Mouse (Mus musculus) forebrain, embryonic 14.5 days (tissue): ENCODE data around the gene Vsig2. TPM values are rescaled to one million over a fixed set of nuclear protein-coding genes. Genes with fewer than 3 reads are reported as not detected.

Experiments
- ATAC-seq: fragments of 200-750 bp; cut with Nextera tagmentation; 2 replicates; pipeline ENCODE4 v1.8.0; 2017; ENCODE audit warnings: mild to moderate bottlenecking, moderate library complexity
- DNase-seq: peaks from one replicate; pipeline ENCODE4 v3.0.0-alpha.2; 2015; ENCODE audit warnings: low spot score
- H3K27ac ChIP-seq: fragments of 300-500 bp; sonication (generic); 2 replicates; pipeline ENCODE4 v1.5.1; 2014; ENCODE audit warnings: low read depth, mild to moderate bottlenecking, control low read depth, low read length, moderate library complexity
- H3K27me3 ChIP-seq: fragments of 300-500 bp; sonication (generic); replicated peaks from 2 replicates; pipeline ENCODE4 v1.6.1; 2014; ENCODE audit warnings: low read length, control low read depth, mixed read lengths; ENCODE audit not compliant: control insufficient read depth, insufficient read depth
- H3K36me3 ChIP-seq: fragments of 300-500 bp; sonication (generic); 2 replicates; pipeline ENCODE4 v1.6.1; 2014; ENCODE audit warnings: low read length, control low read depth; ENCODE audit not compliant: control insufficient read depth, insufficient read depth
- H3K4me1 ChIP-seq: fragments of 300-500 bp; sonication (generic); 2 replicates; pipeline ENCODE4 v1.6.1; 2014; ENCODE audit warnings: antibody characterized with exemption, low read length, control low read depth; ENCODE audit not compliant: control insufficient read depth, insufficient read depth
- H3K4me2 ChIP-seq: fragments of 300-500 bp; sonication (generic); 2 replicates; pipeline ENCODE4 v1.6.1; 2014; ENCODE audit warnings: mild to moderate bottlenecking, control low read depth, low read length
- H3K4me3 ChIP-seq: fragments of 300-500 bp; sonication (generic); 2 replicates; pipeline ENCODE4 v1.5.1; 2014; ENCODE audit warnings: low read depth, low read length, control low read depth
- H3K9ac ChIP-seq: fragments of 300-500 bp; sonication (generic); 2 replicates; pipeline ENCODE4 v1.6.1; 2014; ENCODE audit warnings: mild to moderate bottlenecking, low read length, control low read depth, moderate library complexity
- H3K9me3 ChIP-seq: fragments of 300-500 bp; sonication (generic); replicated peaks from 2 replicates; pipeline ENCODE4 v1.6.1; 2016; ENCODE audit warnings: low read length, control low read depth, mixed read lengths; ENCODE audit not compliant: control insufficient read depth
- WGBS: fragments of 180-500 bp; shearing (Covaris S2); extraction: QIAGEN DNeasy Blood & Tissue Kit; methylation state at CpG from one replicate; pipeline ENCODE4 v1.1.7; 2014; 5-methylcytosine and 5-hydroxymethylcytosine counted together
- polyA plus RNA-seq: library from polyadenylated mRNA; unstranded; fragments of >200 nt; fragmentation: Nextera tagmentation; extraction: Ambion mirVana; gene quantifications from 2 replicates; pipeline ENCODE4 v1.2.1, GENCODE M21; 2014

Vsig2 gene
- polyA plus RNA-seq, 1 experiment from 2014 or later = not detected

GRCm38 (mm10) chr9:37593690-37594089, 54.6 kb downstream of the Vsig2 start:
- no peaks in the 10 kb centered on the region for H3K36me3 ChIP-seq
- no peak overlapping the region for H3K4me2 ChIP-seq
- no peak for ATAC-seq
- WGBS = 87% methylated on average over 3 of the region's 3 CpGs
- H3K27ac ChIP-seq = no peak overlapping the region
- no peaks in the 10 kb centered on the region for H3K4me1 ChIP-seq
- no peak overlapping the region for H3K4me3 ChIP-seq
- no peaks in the 10 kb centered on the region for H3K9me3 ChIP-seq
- no peak overlapping the region for H3K9ac ChIP-seq
- no peak for DNase-seq
- no peaks in the 10 kb centered on the region for H3K27me3 ChIP-seq

Other genes with a start within 250 kb of the Vsig2 start
- 5.3 and 7.1 TPM in 2 replicates for gene Ccdc15, start 190.8 kb upstream of the Vsig2 start, polyA plus RNA-seq
- gene Hepacam, start 171.9 kb upstream of the Vsig2 start, polyA plus RNA-seq = 1.9 and 4.5 TPM in 2 replicates
- gene Robo4, start 137.4 kb upstream of the Vsig2 start, polyA plus RNA-seq = 3.3 and 3.7 TPM in 2 replicates
- gene Robo3, start 106.0 kb upstream of the Vsig2 start, polyA plus RNA-seq = 2.5 and 2.6 TPM in 2 replicates
- gene Msantd2, start 49.9 kb upstream of the Vsig2 start, polyA plus RNA-seq = 29.2 and 33.6 TPM in 2 replicates
- gene Esam, start 11.2 kb upstream of the Vsig2 start, polyA plus RNA-seq = 32.9 and 44.0 TPM in 2 replicates
- gene Nrgn, start 13.6 kb downstream of the Vsig2 start, polyA plus RNA-seq = 7.4 and 14.8 TPM in 2 replicates
- 8.5 and 10.5 TPM in 2 replicates for gene Siae, start 16.4 kb downstream of the Vsig2 start, polyA plus RNA-seq
- 11.0 and 12.6 TPM in 2 replicates for gene Spa17, start 74.5 kb downstream of the Vsig2 start, polyA plus RNA-seq
- gene Tbrg1, start 118.1 kb downstream of the Vsig2 start, polyA plus RNA-seq = 97.4 and 98.2 TPM in 2 replicates
- gene Panx3, start 130.0 kb downstream of the Vsig2 start, polyA plus RNA-seq = not detected in 2 replicates
- not detected in 2 replicates for gene Olfr160, start 177.0 kb downstream of the Vsig2 start, polyA plus RNA-seq
- not detected in 2 replicates for gene Olfr874, start 205.9 kb downstream of the Vsig2 start, polyA plus RNA-seq
- gene Olfr875, start 232.6 kb downstream of the Vsig2 start, polyA plus RNA-seq = not detected in 2 replicates